Mouse (Mus musculus) kidney, embryonic 15.5 days (tissue): Measurements from ENCODE around the gene Carmil3. TPM values are rescaled to one million over a fixed set of nuclear protein-coding genes. Genes with fewer than 3 reads are reported as not detected.

Experiments used
- ATAC-seq: fragments of 200-750 bp; cut with Nextera tagmentation; replicated peaks from 2 replicates; pipeline ENCODE4 v1.8.0; 2017; ENCODE audit warnings: moderate TSS enrichment; ENCODE audit not compliant: low FRiP score
- H3K27ac ChIP-seq: fragments of 300-500 bp; sonication (generic); 2 replicates; pipeline ENCODE4 v1.5.1; 2015; ENCODE audit warnings: mild to moderate bottlenecking, inconsistent platforms
- H3K27me3 ChIP-seq: fragments of 300-500 bp; sonication (generic); 2 replicates; pipeline ENCODE4 v1.6.1; 2015; ENCODE audit warnings: inconsistent platforms
- H3K36me3 ChIP-seq: fragments of 300-500 bp; sonication (generic); 2 replicates; pipeline ENCODE4 v1.6.1; 2015; ENCODE audit warnings: inconsistent platforms
- H3K4me1 ChIP-seq: fragments of 300-500 bp; sonication (generic); 2 replicates; pipeline ENCODE4 v1.6.1; 2015; ENCODE audit warnings: inconsistent platforms
- H3K4me2 ChIP-seq: fragments of 300-500 bp; sonication (generic); 2 replicates; pipeline ENCODE4 v1.6.1; 2015; ENCODE audit warnings: moderate library complexity, mild to moderate bottlenecking, inconsistent platforms
- H3K4me3 ChIP-seq: fragments of 300-500 bp; sonication (generic); replicated peaks from 2 replicates; pipeline ENCODE4 v1.5.1; 2015; ENCODE audit warnings: mild to moderate bottlenecking, inconsistent platforms
- H3K9ac ChIP-seq: fragments of 300-500 bp; sonication (generic); 2 replicates; pipeline ENCODE4 v1.6.1; 2015; ENCODE audit warnings: mild to moderate bottlenecking, inconsistent platforms
- H3K9me3 ChIP-seq: fragments of 300-500 bp; sonication (generic); replicated peaks from 2 replicates; pipeline ENCODE4 v1.6.1; 2016; ENCODE audit warnings: inconsistent platforms
- WGBS: fragments of 180-500 bp; shearing (Covaris S2); methylation state at CpG from one replicate; pipeline ENCODE4 v1.1.7; 2015; ENCODE audit warnings: mixed read lengths; 5-methylcytosine and 5-hydroxymethylcytosine counted together
- polyA plus RNA-seq: library from polyadenylated mRNA; unstranded; fragments of >200 nt; fragmentation: Nextera tagmentation; extraction: Ambion mirVana; gene quantifications from 2 replicates; pipeline ENCODE4 v1.2.1, GENCODE M21; 2015

Carmil3 gene
- 2.4 and 2.9 TPM in 2 replicates for polyA plus RNA-seq

DNA sequence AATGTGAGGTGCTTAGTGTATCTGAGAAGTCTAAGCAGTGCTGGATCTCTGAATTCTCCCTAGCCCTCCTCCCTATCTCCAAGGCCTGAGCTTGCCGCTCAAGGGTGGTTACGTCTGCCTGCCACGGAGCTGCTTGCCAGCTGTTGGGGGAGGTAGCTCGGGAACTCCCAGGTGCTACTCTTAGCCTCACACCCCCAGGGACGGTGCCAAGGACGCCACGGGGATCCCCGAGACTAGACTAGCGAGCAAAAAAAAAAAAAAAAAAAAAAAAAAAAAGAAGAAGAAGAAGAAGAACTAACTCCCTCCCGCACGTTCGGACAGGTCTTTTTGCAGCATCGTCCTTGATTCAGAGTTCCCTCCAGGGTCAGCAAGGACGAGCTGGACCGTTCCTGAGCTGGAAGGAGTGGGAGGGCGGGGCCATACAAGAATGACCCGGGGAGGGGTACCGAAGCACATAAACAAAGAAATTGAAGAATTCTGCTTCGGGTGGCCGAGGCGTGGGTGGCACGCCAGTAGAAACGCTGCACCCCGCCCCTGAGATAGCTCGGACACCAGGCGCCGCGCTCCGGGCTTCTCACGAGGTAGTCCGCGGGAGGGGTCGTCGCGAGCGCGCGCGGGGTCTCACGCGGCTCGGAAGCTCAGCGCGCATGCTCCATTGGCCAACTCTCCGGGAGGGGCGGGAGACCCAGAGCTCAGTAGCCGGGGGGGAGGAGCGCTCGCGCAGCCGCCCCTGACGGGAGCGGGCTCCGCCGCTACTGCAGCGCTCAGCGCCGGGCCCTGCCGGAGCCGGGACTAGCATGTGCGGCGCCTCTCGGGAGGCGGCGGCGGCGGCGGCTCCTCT, at the start of gene Carmil3:
TSS of gene Carmil3 (plus strand) at position 291 of the 841 bp plus-strand sequence.
- under 1% methylated on average over 66 of the region's 68 CpGs for WGBS
- ATAC-seq = peak; percentile 86
- no peaks in the 10 kb centered on the region for H3K27me3 ChIP-seq
- H3K9me3 ChIP-seq = no peaks in the 10 kb centered on the region
- H3K4me3 ChIP-seq = peak within 1 kb of the TSS; percentile 80
- H3K27ac ChIP-seq = peak within 1 kb of the TSS; percentile 82
- peaks cover 21% of the 10 kb centered on the region for H3K4me1 ChIP-seq
- H3K36me3 ChIP-seq = peaks cover 31% of the 10 kb centered on the region
- H3K4me2 ChIP-seq = peak within 1 kb of the TSS; percentile 99
- H3K9ac ChIP-seq = peak within 1 kb of the TSS; percentile 63

DNA sequence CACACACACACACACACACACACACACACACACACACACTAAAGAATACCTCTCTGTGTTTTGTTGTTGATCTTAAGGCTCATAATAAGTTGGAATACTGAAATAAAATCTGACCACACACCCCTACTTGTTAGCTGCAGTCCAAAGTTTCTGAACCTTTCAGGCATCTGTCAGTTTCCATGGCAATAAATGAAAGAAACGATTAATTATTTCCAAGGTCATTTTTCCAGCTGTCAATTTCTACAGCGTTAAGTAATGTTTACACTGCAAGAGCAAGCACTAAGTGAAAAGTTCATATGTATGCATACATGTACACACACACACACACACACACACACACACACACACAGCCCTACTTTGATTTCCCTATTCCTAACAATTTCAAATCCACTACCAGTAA, 32.8 kb upstream of the Carmil3 start:
- 54% methylated on average over 2 of the region's 2 CpGs for WGBS
- Histone ChIP-seq H3K4me1 (peaks cover 15% of the 10 kb centered on the region), H3K27me3 (no peaks in the 10 kb centered on the region), H3K36me3 (no peaks in the 10 kb centered on the region), H3K9me3 (no peaks in the 10 kb centered on the region), H3K4me3 (no peak overlapping the region), H3K9ac (no peak overlapping the region), H3K27ac (no peak overlapping the region), H3K4me2 (no peak overlapping the region)
- no peak for ATAC-seq

DNA sequence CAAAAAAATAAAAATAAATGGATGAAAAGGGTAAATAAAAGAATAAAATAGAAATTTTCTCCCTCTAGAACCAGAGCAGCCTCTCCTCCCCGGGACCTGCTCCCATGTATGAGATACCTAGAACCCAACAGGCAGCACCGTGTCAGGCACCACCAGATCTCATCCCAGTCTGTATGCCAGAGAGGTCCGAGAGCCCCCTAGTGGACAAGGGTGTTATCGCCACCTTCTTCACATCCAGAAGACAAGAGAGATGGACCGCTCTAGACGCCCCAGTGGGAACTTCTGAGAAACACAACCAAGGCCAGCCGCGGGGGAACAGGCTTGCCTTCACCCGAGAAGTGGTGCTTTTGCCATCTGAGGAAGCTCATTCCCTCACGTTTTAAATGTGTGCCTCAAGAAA, 32.2 kb upstream of the Carmil3 start:
- Histone ChIP-seq H3K4me2 (no peak overlapping the region), H3K9ac (no peak overlapping the region), H3K27me3 (no peaks in the 10 kb centered on the region), H3K36me3 (no peaks in the 10 kb centered on the region), H3K4me3 (no peak overlapping the region), H3K27ac (no peak overlapping the region), H3K4me1 (peaks cover 15% of the 10 kb centered on the region), H3K9me3 (no peaks in the 10 kb centered on the region)
- no peak; the same call in 1 of the 2 replicates for ATAC-seq
- 20% methylated on average over 10 of the region's 10 CpGs for WGBS

DNA sequence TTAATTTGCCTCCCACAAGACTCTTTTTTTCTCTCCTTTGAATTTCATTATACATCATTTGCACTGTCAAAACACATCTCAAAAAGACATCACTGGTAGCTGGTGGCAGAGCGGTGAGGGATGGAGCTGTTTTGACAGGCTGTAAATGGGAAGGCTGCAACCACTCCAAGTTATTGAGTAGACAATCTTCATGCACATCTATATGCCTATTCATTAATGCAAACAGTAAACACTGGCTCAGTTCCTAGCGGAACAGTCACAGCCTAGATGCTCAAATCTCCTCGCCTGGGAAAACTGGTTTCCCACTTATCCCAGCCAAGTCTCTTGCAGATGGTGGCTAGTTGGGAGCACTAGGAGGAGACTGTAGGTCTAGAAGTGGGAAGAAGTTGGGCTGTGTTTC, 31.7 kb upstream of the Carmil3 start:
- ATAC-seq = no peak
- Histone ChIP-seq H3K4me3 (no peak overlapping the region), H3K36me3 (no peaks in the 10 kb centered on the region), H3K27me3 (no peaks in the 10 kb centered on the region), H3K4me1 (peaks cover 15% of the 10 kb centered on the region), H3K9me3 (no peaks in the 10 kb centered on the region), H3K27ac (0 out of 2 replicates have a peak overlapping the region, but pooled peaks have one; percentile 72), H3K9ac (no peak overlapping the region), H3K4me2 (no peak overlapping the region)
- WGBS = 78% methylated on average over 3 of the region's 3 CpGs

DNA sequence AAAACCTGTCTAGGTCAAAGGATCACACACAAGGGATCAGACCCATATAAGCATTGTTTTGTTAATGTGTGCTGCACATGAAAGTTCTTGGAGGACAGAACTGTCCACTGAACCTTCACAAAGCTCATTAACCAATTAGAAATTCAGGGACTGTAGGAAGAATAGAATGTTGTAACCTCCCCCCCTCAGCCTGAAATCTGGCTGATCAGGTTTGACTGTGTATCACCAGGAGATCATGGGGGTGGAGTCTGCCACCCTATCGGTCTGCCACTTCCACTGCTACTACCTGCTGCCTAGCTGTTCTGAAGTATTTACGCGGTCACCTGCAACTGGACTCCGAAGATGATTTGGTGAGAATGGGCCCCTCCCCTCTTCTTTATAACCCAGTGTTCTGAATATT, 30.7 kb upstream of the Carmil3 start:
- Histone ChIP-seq H3K27ac (peak overlapping the region; percentile 72), H3K9ac (no peak overlapping the region), H3K9me3 (no peaks in the 10 kb centered on the region), H3K4me3 (no peak overlapping the region), H3K36me3 (no peaks in the 10 kb centered on the region), H3K27me3 (no peaks in the 10 kb centered on the region), H3K4me2 (peak overlapping the region; percentile 23), H3K4me1 (peaks cover 15% of the 10 kb centered on the region)
- 48% methylated on average over 4 of the region's 4 CpGs for WGBS
- ATAC-seq = 0 out of 2 replicates have a peak, but pooled peaks have one; percentile 44

DNA sequence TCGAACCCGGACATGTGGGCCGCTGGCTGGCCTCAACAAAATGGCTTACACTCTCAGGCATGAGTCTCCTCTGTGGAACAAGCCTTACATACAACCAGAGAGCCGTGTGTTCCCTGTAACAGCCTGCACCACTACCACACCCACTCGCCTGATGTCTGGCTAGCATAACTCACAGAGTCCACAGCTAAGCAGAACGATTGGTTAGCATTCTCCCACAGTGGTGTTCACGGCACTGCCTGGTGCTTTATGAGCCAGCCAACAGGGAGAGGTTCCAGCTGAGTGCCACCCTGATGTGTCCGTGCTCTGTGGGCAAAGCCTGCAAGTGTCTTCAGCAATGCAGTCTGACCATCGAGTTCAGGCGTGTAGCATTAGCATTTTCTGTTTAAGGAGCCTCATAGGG, 30.2 kb upstream of the Carmil3 start:
- peaks cover 15% of the 10 kb centered on the region for H3K4me1 ChIP-seq
- WGBS = 48% methylated on average over 10 of the region's 10 CpGs
- H3K4me2 ChIP-seq = peak overlapping the region; percentile 23
- peak; percentile 69 for ATAC-seq
- no peaks in the 10 kb centered on the region for H3K9me3 ChIP-seq
- no peaks in the 10 kb centered on the region for H3K36me3 ChIP-seq
- H3K9ac ChIP-seq = no peak overlapping the region
- no peak overlapping the region for H3K4me3 ChIP-seq
- no peaks in the 10 kb centered on the region for H3K27me3 ChIP-seq
- peak overlapping the region; percentile 72 for H3K27ac ChIP-seq

DNA sequence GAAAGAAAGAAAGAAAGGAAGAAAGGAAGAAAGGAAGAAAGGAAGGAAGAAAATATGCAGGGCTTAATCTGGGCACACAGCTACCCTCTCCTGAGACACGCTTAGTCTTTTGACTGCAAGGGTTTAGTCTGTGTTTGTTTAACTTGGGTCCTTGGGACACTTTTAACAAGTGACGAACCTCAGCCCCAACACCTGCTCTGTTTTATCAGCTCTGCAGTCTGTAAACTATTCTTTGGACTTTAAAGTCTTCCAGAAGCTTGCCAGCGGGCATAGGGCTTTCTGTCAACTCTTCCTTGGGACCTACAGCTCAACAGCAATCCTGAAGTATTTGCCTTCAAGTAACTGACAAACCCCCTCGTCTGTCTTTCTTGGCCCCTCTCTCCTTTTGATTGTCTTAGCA, 28.7 kb upstream of the Carmil3 start:
- Histone ChIP-seq H3K4me3 (no peak overlapping the region), H3K4me1 (peaks cover 15% of the 10 kb centered on the region), H3K9me3 (no peaks in the 10 kb centered on the region), H3K27ac (no peak overlapping the region), H3K27me3 (peaks cover 6% of the 10 kb centered on the region; the same call in 1 of the 2 replicates), H3K4me2 (no peak overlapping the region), H3K36me3 (no peaks in the 10 kb centered on the region), H3K9ac (no peak overlapping the region)
- WGBS = 56% methylated on average over 4 of the region's 4 CpGs
- ATAC-seq = no peak

DNA sequence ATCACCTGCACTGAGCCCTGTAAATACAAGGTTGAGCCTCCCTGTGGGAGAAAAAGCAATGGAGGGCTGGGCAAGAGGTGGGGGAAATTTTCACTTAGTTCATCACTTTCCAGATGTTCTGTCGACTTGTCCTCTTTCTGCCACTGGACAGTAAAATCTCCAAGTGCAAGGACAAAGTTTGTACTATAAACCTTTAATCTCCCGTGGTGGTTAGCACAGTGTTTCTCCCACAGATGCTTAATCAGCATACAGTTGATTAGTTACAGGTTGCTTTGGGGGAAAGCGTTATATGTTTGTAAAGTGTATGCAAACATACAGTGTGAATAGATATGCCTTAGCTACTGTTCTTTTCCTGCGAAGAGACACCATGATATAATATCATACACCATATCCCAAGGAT, 24.0 kb upstream of the Carmil3 start:
- H3K4me1 ChIP-seq = peaks cover 41% of the 10 kb centered on the region
- H3K27me3 ChIP-seq = peaks cover 6% of the 10 kb centered on the region; the same call in 1 of the 2 replicates
- H3K9ac ChIP-seq = no peak overlapping the region
- H3K4me3 ChIP-seq = no peak overlapping the region
- no peak overlapping the region for H3K4me2 ChIP-seq
- no peak overlapping the region for H3K27ac ChIP-seq
- no peaks in the 10 kb centered on the region for H3K36me3 ChIP-seq
- H3K9me3 ChIP-seq = no peaks in the 10 kb centered on the region
- no peak for ATAC-seq
- WGBS = 67% methylated on average over 4 of the region's 4 CpGs

DNA sequence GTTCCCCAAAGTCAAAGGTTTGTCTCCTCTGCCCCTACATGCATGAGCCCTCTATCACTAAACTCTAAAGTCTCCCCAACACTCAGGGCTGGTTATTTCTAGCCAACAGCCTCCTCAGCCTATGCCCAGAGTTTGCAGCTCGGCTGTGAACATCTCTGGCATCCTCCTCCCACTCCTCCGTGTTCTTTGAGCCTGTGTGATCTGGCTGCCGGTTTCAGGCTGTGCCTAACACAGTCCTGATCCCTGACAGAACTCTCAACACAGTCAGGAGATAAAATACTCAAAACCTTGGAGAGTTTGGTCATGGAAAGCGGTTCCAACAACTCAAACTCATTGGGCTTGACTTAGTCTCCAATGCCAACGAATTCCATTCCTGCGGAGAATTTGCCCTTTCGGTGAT, 23.3 kb upstream of the Carmil3 start:
- 70% methylated on average over 7 of the region's 7 CpGs for WGBS
- H3K4me1 ChIP-seq = peaks cover 45% of the 10 kb centered on the region
- no peak for ATAC-seq

DNA sequence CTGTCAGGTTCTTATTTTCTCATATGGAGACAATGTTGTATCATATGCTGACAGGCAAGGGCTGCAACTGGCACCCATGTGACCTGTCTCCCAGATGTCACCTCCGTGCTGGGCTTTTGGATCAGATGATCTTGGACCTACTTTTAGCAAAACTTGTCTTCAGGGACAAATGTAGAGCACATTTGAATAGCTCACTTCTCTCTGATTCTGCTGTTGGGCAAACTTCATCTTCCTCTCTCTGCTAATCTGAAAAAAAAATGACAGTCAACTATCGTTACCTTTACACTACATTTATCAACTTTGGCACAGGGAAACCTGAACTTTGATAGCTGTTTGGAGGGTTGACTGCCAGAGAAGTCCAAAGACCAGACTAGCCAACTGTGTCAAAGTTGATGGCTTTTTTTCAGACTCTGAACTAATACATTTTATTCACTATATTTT, 22.1 kb upstream of the Carmil3 start:
- Histone ChIP-seq H3K27me3 (peaks cover 6% of the 10 kb centered on the region; the same call in 1 of the 2 replicates), H3K27ac (peak overlapping the region; percentile 82), H3K9me3 (no peaks in the 10 kb centered on the region), H3K4me3 (no peak overlapping the region), H3K4me1 (peaks cover 45% of the 10 kb centered on the region), H3K9ac (no peak overlapping the region), H3K4me2 (no peak overlapping the region), H3K36me3 (no peaks in the 10 kb centered on the region)
- 62% methylated on average over 2 of the region's 2 CpGs for WGBS
- ATAC-seq = no peak

More for the DNA sequence above, 23.3 kb upstream of the Carmil3 start:
- H3K27me3 ChIP-seq = peaks cover 6% of the 10 kb centered on the region; the same call in 1 of the 2 replicates
- no peaks in the 10 kb centered on the region for H3K36me3 ChIP-seq
- no peak overlapping the region for H3K27ac ChIP-seq
- no peaks in the 10 kb centered on the region for H3K9me3 ChIP-seq
- no peak overlapping the region for H3K9ac ChIP-seq
- H3K4me3 ChIP-seq = no peak overlapping the region
- no peak overlapping the region for H3K4me2 ChIP-seq

DNA sequence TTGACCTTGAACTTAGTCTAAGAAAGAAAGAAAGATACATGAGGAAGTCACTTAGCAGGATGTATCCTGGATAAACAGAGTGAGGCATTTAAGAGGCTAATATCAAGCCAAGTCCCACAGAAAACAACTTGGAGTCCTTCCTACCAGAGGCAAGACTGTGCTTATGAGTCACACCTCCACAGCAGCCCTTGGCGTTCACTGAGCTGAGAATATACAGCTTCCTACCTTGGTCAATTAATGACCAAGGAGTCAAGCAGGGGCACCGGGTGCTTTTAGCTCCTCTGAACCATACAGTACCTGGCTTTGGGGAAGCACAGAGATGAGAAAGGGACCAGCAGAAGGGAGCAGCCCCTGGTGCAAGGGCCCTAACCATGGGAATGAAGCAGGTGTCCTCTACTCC, 21.4 kb upstream of the Carmil3 start:
- H3K4me3 ChIP-seq = no peak overlapping the region
- peaks cover 45% of the 10 kb centered on the region for H3K4me1 ChIP-seq
- H3K9ac ChIP-seq = no peak overlapping the region
- H3K4me2 ChIP-seq = no peak overlapping the region
- ATAC-seq = peak; percentile 90
- H3K27ac ChIP-seq = peak overlapping the region; percentile 82
- no peaks in the 10 kb centered on the region for H3K36me3 ChIP-seq
- H3K9me3 ChIP-seq = no peaks in the 10 kb centered on the region
- WGBS = 42% methylated on average over 2 of the region's 2 CpGs
- peaks cover 6% of the 10 kb centered on the region; the same call in 1 of the 2 replicates for H3K27me3 ChIP-seq

DNA sequence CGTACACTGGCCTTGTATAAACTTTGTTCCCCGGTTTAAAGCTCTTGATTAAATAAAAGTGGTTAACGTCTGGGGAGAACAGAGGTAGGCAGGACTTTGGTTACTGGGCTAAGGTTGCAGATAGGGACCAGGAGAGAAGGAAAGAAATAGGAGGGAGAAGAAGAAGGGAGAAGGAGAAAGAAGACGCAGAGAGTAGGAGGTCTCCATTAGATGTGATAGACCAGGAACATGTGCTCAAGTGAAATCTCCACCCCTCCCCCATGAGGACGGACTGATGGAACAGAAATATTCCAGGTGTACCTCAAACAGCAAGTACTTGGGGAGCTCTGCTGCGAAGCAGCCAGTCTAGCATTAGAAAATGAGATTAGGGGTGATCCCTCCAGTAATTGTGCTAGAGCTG, 20.6 kb upstream of the Carmil3 start:
- no peak for ATAC-seq
- peaks cover 45% of the 10 kb centered on the region for H3K4me1 ChIP-seq
- H3K9ac ChIP-seq = no peak overlapping the region
- 64% methylated on average over 6 of the region's 6 CpGs for WGBS
- no peaks in the 10 kb centered on the region for H3K36me3 ChIP-seq
- no peak overlapping the region for H3K4me3 ChIP-seq
- H3K27ac ChIP-seq = peak overlapping the region; percentile 82
- peaks cover 6% of the 10 kb centered on the region; the same call in 1 of the 2 replicates for H3K27me3 ChIP-seq
- H3K9me3 ChIP-seq = no peaks in the 10 kb centered on the region
- no peak overlapping the region for H3K4me2 ChIP-seq
